Mouse (Mus musculus) heart, embryonic 10.5 days (tissue): Measurements from ENCODE around the gene Kifc3. TPM values are rescaled to one million over a fixed set of nuclear protein-coding genes. Genes with fewer than 3 reads are reported as not detected.
A peak's percentile ranks its signal among the peaks of the same experiment; 100 is the strongest.
"Not testable (repeated sequence)": the region's sequence is repeated elsewhere in the genome, so short reads cannot be mapped to it uniquely, and the experiment has no call there.

ENCODE experiments used
- DNase-seq: peaks from one replicate; pipeline ENCODE4 v3.0.0-alpha.2; 2017; ENCODE audit warnings: low spot score
- H3K27ac ChIP-seq: fragments of 300-500 bp; sonication (generic); 2 replicates; pipeline ENCODE4 v1.5.1; 2016; ENCODE audit warnings: mild to moderate bottlenecking
- H3K27me3 ChIP-seq: fragments of 300-500 bp; sonication (generic); 2 replicates; pipeline ENCODE4 v1.6.1; 2016; ENCODE audit warnings: mild to moderate bottlenecking; ENCODE audit not compliant: poor library complexity, insufficient read depth, severe bottlenecking
- H3K36me3 ChIP-seq: fragments of 300-500 bp; sonication (generic); 2 replicates; pipeline ENCODE4 v1.6.1; 2016; ENCODE audit warnings: mild to moderate bottlenecking, moderate library complexity
- H3K4me1 ChIP-seq: fragments of 300-500 bp; sonication (generic); 2 replicates; pipeline ENCODE4 v1.6.1; 2016; ENCODE audit warnings: mild to moderate bottlenecking
- H3K4me3 ChIP-seq: fragments of 300-500 bp; sonication (generic); 2 replicates; pipeline ENCODE4 v1.5.1; 2016; ENCODE audit warnings: mild to moderate bottlenecking, moderate library complexity
- H3K9me3 ChIP-seq: fragments of 300-500 bp; sonication (generic); 2 replicates; pipeline ENCODE4 v1.6.1; 2016; ENCODE audit warnings: mild to moderate bottlenecking, moderate library complexity
- WGBS: fragments of 180-500 bp; shearing (Covaris S2); methylation state at CpG from one replicate; pipeline ENCODE4 v1.1.7; 2016; 5-methylcytosine and 5-hydroxymethylcytosine counted together
- polyA plus RNA-seq: library from polyadenylated mRNA; unstranded; fragments of >200 nt; fragmentation: Nextera tagmentation; extraction: Ambion mirVana; gene quantifications from 2 replicates; pipeline ENCODE4 v1.2.1, GENCODE M21; 2016

Kifc3 gene
- 13.9 and 15.3 TPM in 2 replicates for polyA plus RNA-seq

- H3K36me3 ChIP-seq: no peaks in the 10 kb centered on the region
- 52% methylated on average over 14 of the region's 14 CpGs for WGBS
- H3K27me3 ChIP-seq: no peaks in the 10 kb centered on the region
- H3K9me3 ChIP-seq: no peaks in the 10 kb centered on the region
- no peak for DNase-seq
- no peak within 1 kb of the TSS for H3K4me3 ChIP-seq
- peaks cover 17% of the 10 kb centered on the region for H3K4me1 ChIP-seq
- no peak within 1 kb of the TSS for H3K27ac ChIP-seq
These were observed at the start of gene Kifc3 for GRCm38 (mm10) chr8:95202649-95203275. Kifc3 (minus strand) TSS chr8:95202812.

GRCm38 (mm10) chr8:95252056-95252455 is 49.4 kb upstream of the Kifc3 start:
- Histone ChIP-seq H3K4me1 (no peaks in the 10 kb centered on the region), H3K9me3 (no peaks in the 10 kb centered on the region), H3K4me3 (no peak overlapping the region), H3K27me3 (no peaks in the 10 kb centered on the region; the same call in 1 of the 2 replicates), H3K27ac (no peak overlapping the region), H3K36me3 (no peaks in the 10 kb centered on the region)
- 62% methylated on average over 9 of the region's 9 CpGs for WGBS
- DNase-seq: no peak

- Histone ChIP-seq H3K27me3 (no peaks in the 10 kb centered on the region; the same call in 1 of the 2 replicates), H3K4me1 (peaks cover 5% of the 10 kb centered on the region), H3K36me3 (no peaks in the 10 kb centered on the region), H3K27ac (no peak overlapping the region), H3K9me3 (no peaks in the 10 kb centered on the region), H3K4me3 (no peak overlapping the region)
- no peak for DNase-seq
- 52% methylated on average over 4 of the region's 4 CpGs for WGBS
These were observed 47.2 kb upstream of the Kifc3 start for GRCm38 (mm10) chr8:95249847-95250246.

GRCm38 (mm10) chr8:95247277-95247676 is 44.7 kb upstream of the Kifc3 start:
- no peaks in the 10 kb centered on the region for H3K9me3 ChIP-seq
- no peaks in the 10 kb centered on the region for H3K36me3 ChIP-seq
- H3K27me3 ChIP-seq: no peaks in the 10 kb centered on the region; the same call in 1 of the 2 replicates
- no peak overlapping the region for H3K27ac ChIP-seq
- no peak overlapping the region for H3K4me3 ChIP-seq
- 73% methylated on average over 5 of the region's 5 CpGs for WGBS
- peaks cover 10% of the 10 kb centered on the region for H3K4me1 ChIP-seq
- DNase-seq: no peak

- Histone ChIP-seq H3K27ac (0 out of 2 replicates have a peak overlapping the region, but pooled peaks have one; percentile 47), H3K4me3 (no peak overlapping the region), H3K9me3 (no peaks in the 10 kb centered on the region), H3K27me3 (no peaks in the 10 kb centered on the region; the same call in 1 of the 2 replicates), H3K36me3 (no peaks in the 10 kb centered on the region), H3K4me1 (peaks cover 10% of the 10 kb centered on the region)
- no peak for DNase-seq
- WGBS: 82% methylated on average over 5 of the region's 5 CpGs
These were observed 42.6 kb upstream of the Kifc3 start for GRCm38 (mm10) chr8:95245180-95245579.

GRCm38 (mm10) chr8:95243853-95244252 is 41.2 kb upstream of the Kifc3 start:
- H3K4me3 ChIP-seq: no peak overlapping the region
- H3K27me3 ChIP-seq: no peaks in the 10 kb centered on the region; the same call in 1 of the 2 replicates
- H3K9me3 ChIP-seq: no peaks in the 10 kb centered on the region
- H3K27ac ChIP-seq: no peak overlapping the region
- no peak for DNase-seq
- H3K4me1 ChIP-seq: peaks cover 10% of the 10 kb centered on the region
- H3K36me3 ChIP-seq: no peaks in the 10 kb centered on the region
- WGBS: 81% methylated on average over 4 of the region's 4 CpGs

- DNase-seq: no peak
- peaks cover 10% of the 10 kb centered on the region for H3K4me1 ChIP-seq
- no peaks in the 10 kb centered on the region for H3K27me3 ChIP-seq
- no peaks in the 10 kb centered on the region for H3K36me3 ChIP-seq
- WGBS: 63% methylated on average over 12 of the region's 12 CpGs
- no peak overlapping the region for H3K4me3 ChIP-seq
- no peak overlapping the region for H3K27ac ChIP-seq
- no peaks in the 10 kb centered on the region for H3K9me3 ChIP-seq
These were observed 40.4 kb upstream of the Kifc3 start for GRCm38 (mm10) chr8:95242826-95243571.

GRCm38 (mm10) chr8:95242099-95242825 is 39.6 kb upstream of the Kifc3 start:
- 80% methylated on average over 26 of the region's 26 CpGs for WGBS
- H3K27me3 ChIP-seq: no peaks in the 10 kb centered on the region
- no peak overlapping the region for H3K27ac ChIP-seq
- DNase-seq: no peak
- peaks cover 10% of the 10 kb centered on the region for H3K4me1 ChIP-seq
- no peaks in the 10 kb centered on the region for H3K9me3 ChIP-seq
- H3K4me3 ChIP-seq: no peak overlapping the region
- H3K36me3 ChIP-seq: no peaks in the 10 kb centered on the region

GRCm38 (mm10) chr8:95235683-95236082 is 33.1 kb upstream of the Kifc3 start:
- H3K4me3 ChIP-seq: no peak overlapping the region
- H3K36me3 ChIP-seq: no peaks in the 10 kb centered on the region
- no peaks in the 10 kb centered on the region for H3K9me3 ChIP-seq
- WGBS: 6% methylated on average over 3 of the region's 3 CpGs
- peak; percentile 83 for DNase-seq
- H3K4me1 ChIP-seq: no peaks in the 10 kb centered on the region
- no peaks in the 10 kb centered on the region for H3K27me3 ChIP-seq
- H3K27ac ChIP-seq: no peak overlapping the region

- 90% methylated on average over 9 of the region's 9 CpGs for WGBS
- H3K27ac ChIP-seq, H3K9me3 ChIP-seq, H3K36me3 ChIP-seq, DNase-seq, H3K4me3 ChIP-seq, H3K27me3 ChIP-seq: not testable (repeated sequence)
- peaks cover 16% of the 10 kb centered on the region for H3K4me1 ChIP-seq
These were observed 27.5 kb upstream of the Kifc3 start for GRCm38 (mm10) chr8:95230086-95230485.

- Histone ChIP-seq H3K4me1 (peaks cover 16% of the 10 kb centered on the region), H3K27me3 (no peaks in the 10 kb centered on the region), H3K27ac (peak overlapping the region; percentile 30; the same call in 1 of the 2 replicates), H3K4me3 (no peak overlapping the region), H3K9me3 (no peaks in the 10 kb centered on the region), H3K36me3 (no peaks in the 10 kb centered on the region)
- no peak for DNase-seq
- WGBS: 23% methylated on average over 2 of the region's 2 CpGs
These were observed 24.5 kb upstream of the Kifc3 start for GRCm38 (mm10) chr8:95227151-95227468.

- 43% methylated on average over 7 of the region's 7 CpGs for WGBS
- Histone ChIP-seq H3K36me3 (no peaks in the 10 kb centered on the region), H3K27ac (peak overlapping the region; percentile 30; the same call in 1 of the 2 replicates), H3K4me3 (no peak overlapping the region), H3K27me3 (no peaks in the 10 kb centered on the region), H3K9me3 (no peaks in the 10 kb centered on the region), H3K4me1 (peaks cover 16% of the 10 kb centered on the region)
- DNase-seq: no peak
These were observed 23.9 kb upstream of the Kifc3 start for GRCm38 (mm10) chr8:95226251-95227150.
